Mouse (Mus musculus) liver, adult (tissue): ENCODE data around the gene Zfp61.

Experiments used
- GATA4 ChIP-seq: IDR thresholded peaks from 2 replicates; pipeline ENCODE4 v1.6.1; 2014; ENCODE audit warnings: mild to moderate bottlenecking, low read length; ENCODE audit not compliant: insufficient replicate concordance

The Zfp61 gene

DNA sequence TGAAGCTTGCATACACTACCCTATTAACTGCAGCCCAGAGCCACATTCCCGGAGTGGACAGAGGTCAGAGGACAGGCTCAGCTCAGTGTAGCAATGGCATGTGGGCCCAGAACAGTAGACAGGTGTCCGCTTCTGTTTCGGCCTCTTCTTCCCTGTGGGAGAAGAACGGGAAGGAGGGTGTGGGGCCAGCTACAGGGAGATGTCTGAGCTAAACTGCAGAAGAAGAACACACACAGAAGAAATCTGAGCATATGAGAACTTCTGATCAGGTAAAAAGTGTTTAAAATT lies 20.2 kb downstream of the Zfp61 start:
- no peak for TF ChIP-seq GATA4

- TF ChIP-seq GATA4 = no peak
Measured at GRCm38 (mm10) chr7:24280031-24280857, 20.8 kb downstream of the Zfp61 start.

DNA sequence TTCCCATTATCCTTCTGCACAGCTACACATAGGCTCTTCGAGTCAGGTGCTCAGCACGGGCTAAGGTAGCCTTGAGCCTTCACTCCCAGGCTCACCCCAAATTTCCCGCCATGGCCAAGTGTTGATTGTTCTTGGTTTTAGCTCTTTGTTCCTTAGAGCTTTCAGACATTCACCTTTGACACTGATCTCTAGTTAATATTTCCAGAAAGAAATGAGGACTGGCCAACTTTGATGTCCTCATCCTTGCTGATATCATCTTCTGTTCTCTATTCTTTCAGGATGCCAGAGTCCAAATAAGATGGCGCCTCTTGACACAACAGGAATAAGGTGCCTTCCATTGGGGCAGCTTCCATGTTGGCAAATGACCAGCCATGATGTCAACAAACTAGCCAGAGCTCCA lies 26.6 kb downstream of the Zfp61 start:
- TF ChIP-seq GATA4 = no peak

DNA sequence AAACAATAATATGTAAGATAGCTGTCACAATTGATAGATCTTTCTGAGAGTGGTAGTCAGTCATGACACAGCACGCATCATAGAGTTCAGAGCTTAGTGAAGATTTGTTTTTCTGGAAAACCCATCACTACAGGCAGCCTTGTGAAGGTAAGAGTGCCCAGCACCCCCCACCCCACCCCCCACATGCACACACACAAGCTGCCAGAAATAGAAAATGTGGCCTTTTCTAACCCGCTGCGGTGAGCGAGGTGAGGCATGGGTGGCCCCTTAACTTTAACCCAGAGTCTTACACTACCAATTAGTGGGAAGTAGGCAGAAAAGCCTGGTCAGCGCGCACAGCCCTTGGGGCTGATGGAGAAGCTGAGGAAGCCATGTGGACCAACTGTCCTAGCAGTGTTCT lies 29.8 kb downstream of the Zfp61 start:
- TF ChIP-seq GATA4 = no peak

DNA sequence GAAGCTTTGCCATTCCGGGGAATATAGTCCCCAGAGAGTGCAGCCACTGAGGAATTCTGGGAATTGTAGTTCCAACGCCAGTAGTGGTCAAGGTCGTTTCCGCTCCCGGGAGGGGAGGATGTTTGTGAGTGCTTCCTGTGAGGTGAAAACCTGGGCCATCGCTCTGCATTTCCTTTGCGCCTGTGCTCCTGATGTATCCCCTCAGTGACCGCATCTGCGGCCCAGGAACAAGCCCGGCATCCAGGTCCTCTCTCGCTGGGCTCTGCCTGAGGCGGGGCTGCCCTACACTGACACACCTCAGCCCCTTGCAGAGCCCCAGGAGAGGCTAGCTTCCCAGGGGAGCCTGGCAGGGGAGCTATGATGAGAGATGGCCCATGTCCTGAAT lies 30.8 kb downstream of the Zfp61 start, which contains the start of gene Zfp93:
Gene Zfp93, plus strand, starts transcription at position 133 of the 385 bp plus-strand sequence.
- TF ChIP-seq GATA4 = no peak

DNA sequence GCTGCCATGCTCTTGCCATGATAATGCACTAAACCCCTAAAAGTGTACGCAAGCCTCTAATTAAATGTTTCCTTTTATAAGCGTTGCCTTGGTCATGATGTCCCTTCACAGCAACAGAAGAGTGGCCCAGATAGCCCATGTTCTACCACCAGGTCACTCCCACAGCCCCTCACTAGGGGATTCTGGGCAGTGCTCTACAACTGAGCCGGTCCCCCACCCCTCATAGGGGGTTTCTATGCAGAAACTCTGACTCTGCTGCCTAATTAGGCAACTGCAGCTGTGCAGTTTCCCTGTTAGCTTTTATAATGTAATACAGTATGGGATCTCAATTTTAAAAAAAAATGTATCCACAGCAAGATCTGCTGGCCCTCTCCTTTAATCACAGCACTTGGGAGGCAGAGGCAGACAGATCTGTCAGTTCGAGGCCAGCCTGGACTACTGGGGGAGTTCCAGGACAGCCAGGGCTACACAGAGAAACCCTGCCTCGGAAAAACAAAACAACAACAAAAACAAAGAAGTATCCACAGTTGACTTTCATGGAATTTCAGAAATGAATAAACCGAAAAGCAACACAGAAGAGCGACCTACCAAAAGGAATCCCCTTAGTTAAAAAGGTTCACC lies 31.3 kb downstream of the Zfp61 start:
- TF ChIP-seq GATA4 = no peak

DNA sequence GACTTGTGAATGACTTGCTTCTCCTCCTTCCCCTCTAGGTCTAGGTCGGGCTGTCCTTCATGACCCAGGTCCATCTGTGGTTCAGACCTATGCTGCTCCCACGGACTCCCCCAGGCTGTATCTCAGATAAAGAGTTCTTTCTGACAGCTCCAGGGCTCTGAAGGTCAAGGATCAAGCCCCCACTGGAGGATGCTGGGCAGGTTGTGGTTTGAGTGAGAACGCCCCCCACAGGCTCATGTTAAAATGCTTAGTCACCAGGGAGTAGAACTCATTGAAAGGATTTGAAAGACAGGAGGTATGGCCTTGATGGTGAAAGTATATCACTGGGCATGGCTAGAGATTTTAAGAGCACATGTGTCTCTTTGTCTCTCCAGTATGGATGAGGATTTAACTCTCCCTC lies 31.8 kb downstream of the Zfp61 start:
- no peak for TF ChIP-seq GATA4

- no peak for TF ChIP-seq GATA4
Measured at GRCm38 (mm10) chr7:24268176-24269155, 32.6 kb downstream of the Zfp61 start.

DNA sequence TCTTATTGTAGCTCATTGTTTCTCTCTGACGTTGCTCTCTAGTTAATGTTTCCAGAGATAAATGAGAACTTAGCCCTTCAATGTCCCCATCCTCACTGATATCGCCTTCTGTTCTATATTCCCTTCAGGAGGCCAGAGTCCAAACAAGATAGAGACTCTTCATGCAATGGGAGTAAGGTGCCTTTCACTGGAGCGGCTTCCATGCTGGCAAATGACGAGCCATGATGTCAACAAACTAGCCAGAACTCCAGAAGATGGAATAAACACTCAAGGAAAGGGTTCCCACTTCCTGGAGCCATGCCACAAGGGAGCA lies 41.1 kb downstream of the Zfp61 start:
- TF ChIP-seq GATA4 = no peak

DNA sequence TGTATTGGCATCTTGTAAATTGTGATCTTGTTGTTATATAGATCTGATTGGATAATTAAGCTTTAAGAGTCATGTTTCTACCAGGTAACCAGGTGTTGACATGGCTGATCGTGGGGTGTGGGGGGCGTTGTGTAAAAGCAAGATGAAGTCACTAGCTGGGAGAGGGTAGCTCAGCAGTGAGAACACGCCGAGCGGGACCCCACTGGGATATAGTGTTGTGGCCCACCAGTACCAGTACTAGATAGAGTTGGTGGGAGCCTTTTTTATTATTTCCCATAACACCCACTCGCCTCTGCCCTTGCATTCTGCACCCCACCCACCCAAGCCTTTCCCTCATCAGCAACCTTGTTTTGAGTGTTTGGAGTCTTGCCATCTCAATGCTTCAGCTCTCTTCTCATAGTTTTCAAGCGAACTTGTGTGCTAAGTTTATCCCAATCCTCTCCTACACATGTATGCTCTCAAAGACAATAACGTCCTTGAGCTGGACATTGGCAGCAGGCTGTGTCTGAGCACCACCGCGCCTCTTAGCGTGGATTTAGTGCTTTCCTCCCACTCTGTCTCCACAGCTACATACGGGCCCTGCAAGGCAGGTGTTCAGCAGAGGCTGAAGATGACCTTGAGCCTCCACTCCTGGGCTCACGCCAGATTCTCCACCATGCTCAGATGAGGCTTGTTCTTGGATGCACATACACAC lies 41.6 kb downstream of the Zfp61 start:
- no peak for TF ChIP-seq GATA4

DNA sequence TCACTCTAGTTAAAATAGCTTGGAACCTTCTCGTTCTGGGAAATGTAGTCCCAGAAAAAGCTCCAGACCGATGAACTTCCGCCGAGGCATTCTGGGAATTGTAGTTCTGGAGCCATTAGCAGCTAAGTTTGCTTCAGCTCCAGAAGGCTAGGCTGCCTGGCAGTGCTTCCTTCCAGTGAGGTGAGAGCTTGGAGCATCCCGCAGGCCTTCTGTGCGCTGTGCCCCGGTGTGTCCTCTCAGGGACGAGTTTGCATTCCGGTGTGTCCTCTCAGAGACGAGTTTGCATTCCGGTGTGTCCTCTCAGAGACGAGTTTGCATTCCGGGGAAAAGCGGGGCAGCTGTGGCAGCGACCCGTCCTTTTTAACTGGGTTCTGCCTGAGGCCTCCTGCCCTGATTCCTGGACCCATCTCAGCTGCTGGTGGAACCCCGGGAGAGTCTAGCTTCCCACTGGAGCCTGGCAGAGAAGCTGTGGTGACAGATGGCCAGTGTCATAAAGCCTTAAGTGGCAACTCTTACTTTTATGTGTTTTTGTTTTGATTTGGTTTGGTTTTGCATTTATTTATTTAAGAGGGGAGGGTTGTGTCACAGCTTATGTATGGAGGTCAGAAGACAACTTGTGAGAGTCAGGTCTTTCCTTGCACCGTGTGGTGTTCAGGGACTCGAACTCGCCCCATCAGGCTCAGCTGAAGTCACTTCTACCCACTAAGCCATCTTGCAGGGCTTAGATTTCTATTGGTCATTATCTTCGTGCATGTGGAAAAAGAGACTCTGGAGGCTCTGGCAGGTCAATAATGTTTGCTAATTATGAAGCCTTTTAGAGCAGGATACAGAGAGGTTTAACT lies 46.2 kb downstream of the Zfp61 start, which contains the start of gene Zfp108:
Gene Zfp108, plus strand, starts transcription at position 162 of the 842 bp plus-strand sequence.
- no peak for TF ChIP-seq GATA4

DNA sequence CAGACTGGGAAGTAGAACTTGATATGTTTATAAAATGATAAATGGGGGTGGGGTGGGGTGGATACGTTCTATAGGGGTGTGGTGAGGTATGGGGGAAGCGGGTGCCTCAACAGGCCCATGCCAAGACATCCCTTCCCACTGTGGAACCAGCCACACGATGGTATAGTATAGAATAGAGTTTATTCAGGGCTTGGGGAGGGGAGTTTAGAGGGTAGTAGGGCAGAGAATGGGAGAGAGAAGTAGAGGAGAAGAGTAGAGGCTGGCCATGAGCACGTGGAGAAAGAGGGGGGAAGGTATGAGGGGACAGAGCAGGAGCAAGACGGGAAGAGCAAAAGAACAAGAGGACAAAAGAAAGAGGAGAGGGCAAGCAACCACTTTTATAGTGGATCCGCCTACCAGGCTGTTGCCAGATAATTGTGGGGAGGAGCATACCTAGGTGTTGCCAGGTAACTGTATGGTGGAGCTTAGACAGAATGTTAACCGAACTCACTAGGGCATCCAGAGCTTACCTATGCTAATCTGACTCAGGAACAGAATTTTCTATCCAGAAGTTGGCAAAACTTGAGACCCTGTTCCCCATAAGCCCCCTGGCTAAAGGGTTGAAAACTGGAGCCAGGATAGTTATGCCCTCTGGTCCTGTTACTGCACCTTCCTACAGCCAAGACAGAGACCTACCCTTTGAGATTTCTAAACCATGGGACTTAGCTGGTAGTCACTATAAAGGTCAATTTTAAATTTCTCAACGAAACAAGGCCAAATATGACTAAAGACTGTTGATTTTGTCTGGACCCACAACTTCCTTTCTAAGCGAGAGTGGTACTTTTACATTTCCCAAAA lies 47.0 kb downstream of the Zfp61 start:
- TF ChIP-seq GATA4 = no peak
